Mouse (Mus musculus) lung, embryonic 15.5 days (tissue): ENCODE results near the gene Fcor. TPM values are rescaled to one million over a fixed set of nuclear protein-coding genes. Genes with fewer than 3 reads are reported as not detected.

Experiments used
- ATAC-seq: fragments of 200-750 bp; cut with Nextera tagmentation; 2 replicates; pipeline ENCODE4 v1.8.0; 2017; ENCODE audit warnings: moderate number of reproducible peaks, borderline replicate concordance; ENCODE audit not compliant: low FRiP score, low TSS enrichment; ENCODE audit errors: extremely low read depth
- H3K27ac ChIP-seq: fragments of 300-500 bp; sonication (generic); 2 replicates; pipeline ENCODE4 v1.5.1; 2015; ENCODE audit warnings: moderate library complexity, mild to moderate bottlenecking, inconsistent platforms
- H3K27me3 ChIP-seq: fragments of 300-500 bp; sonication (generic); 2 replicates; pipeline ENCODE4 v1.6.1; 2015; ENCODE audit warnings: inconsistent platforms
- H3K36me3 ChIP-seq: fragments of 300-500 bp; sonication (generic); 2 replicates; pipeline ENCODE4 v1.6.1; 2015; ENCODE audit warnings: inconsistent platforms
- H3K4me1 ChIP-seq: fragments of 300-500 bp; sonication (generic); 2 replicates; pipeline ENCODE4 v1.6.1; 2015; ENCODE audit warnings: inconsistent platforms
- H3K4me2 ChIP-seq: fragments of 300-500 bp; sonication (generic); 2 replicates; pipeline ENCODE4 v1.6.1; 2015; ENCODE audit warnings: inconsistent platforms, mild to moderate bottlenecking, moderate library complexity
- H3K4me3 ChIP-seq: fragments of 300-500 bp; sonication (generic); 2 replicates; pipeline ENCODE4 v1.5.1; 2015; ENCODE audit warnings: mild to moderate bottlenecking, inconsistent platforms
- H3K9ac ChIP-seq: fragments of 300-500 bp; sonication (generic); 2 replicates; pipeline ENCODE4 v1.6.1; 2015; ENCODE audit warnings: inconsistent platforms
- H3K9me3 ChIP-seq: fragments of 300-500 bp; sonication (generic); 2 replicates; pipeline ENCODE4 v1.6.1; 2016; ENCODE audit warnings: inconsistent platforms
- WGBS: fragments of 180-500 bp; shearing (Covaris S2); methylation state at CpG from one replicate; pipeline ENCODE4 v1.1.7; 2015; 5-methylcytosine and 5-hydroxymethylcytosine counted together
- polyA plus RNA-seq: library from polyadenylated mRNA; unstranded; fragments of >200 nt; fragmentation: Nextera tagmentation; extraction: Ambion mirVana; gene quantifications from 2 replicates; pipeline ENCODE4 v1.2.1, GENCODE M21; 2015

The Fcor gene
- polyA plus RNA-seq, 1 experiment from 2014 or later: 8.2 TPM

GRCm38 (mm10) chr8:3670388-3670787, 1.8 kb downstream of the Fcor start:
- no peak for ATAC-seq
- Histone ChIP-seq H3K4me1 (0 out of 2 replicates have a peak, but pooled peaks cover 6% of the 10 kb centered on the region), H3K9me3 (no peaks in the 10 kb centered on the region), H3K9ac (no peak overlapping the region), H3K27me3 (no peaks in the 10 kb centered on the region), H3K4me2 (no peak overlapping the region), H3K36me3 (no peaks in the 10 kb centered on the region), H3K4me3 (no peak overlapping the region), H3K27ac (no peak overlapping the region)
- 71% methylated on average over 2 of the region's 2 CpGs for WGBS

- Histone ChIP-seq H3K4me1 (no peaks in the 10 kb centered on the region), H3K4me3 (no peak within 1 kb of the TSS), H3K27ac (no peak within 1 kb of the TSS), H3K9ac (no peak within 1 kb of the TSS), H3K36me3 (no peaks in the 10 kb centered on the region), H3K9me3 (no peaks in the 10 kb centered on the region), H3K4me2 (no peak within 1 kb of the TSS), H3K27me3 (no peaks in the 10 kb centered on the region)
- no peak for ATAC-seq
- WGBS: 72% methylated on average over 6 of the region's 6 CpGs
Observed at GRCm38 (mm10) chr8:3665507-3665906, 6.7 kb downstream of the Fcor start, which contains the start of gene Mcemp1. Mcemp1 (plus strand) TSS chr8:3665754.

DNA sequence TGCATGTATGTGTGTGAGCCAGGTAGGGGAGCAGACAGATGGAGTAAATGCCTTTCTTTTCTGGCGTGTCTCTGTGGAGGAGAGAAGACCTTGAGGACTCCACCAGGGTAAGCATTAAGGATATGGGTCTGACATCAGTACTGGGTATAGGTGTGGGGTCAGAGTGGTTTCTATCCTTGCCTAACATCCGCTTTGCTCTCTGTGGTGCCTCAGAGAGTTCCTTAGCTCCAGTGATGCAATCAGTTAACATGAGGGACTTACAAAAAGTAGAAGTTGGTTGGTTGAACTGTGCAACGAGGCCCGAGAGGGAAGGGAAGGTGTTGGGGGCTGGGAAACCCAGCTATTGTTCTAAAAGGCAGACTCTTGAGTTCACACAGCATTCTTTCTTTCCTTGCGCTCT, 7.8 kb downstream of the Fcor start:
- H3K9ac ChIP-seq: no peak overlapping the region
- no peaks in the 10 kb centered on the region for H3K27me3 ChIP-seq
- no peaks in the 10 kb centered on the region for H3K4me1 ChIP-seq
- no peaks in the 10 kb centered on the region for H3K9me3 ChIP-seq
- H3K27ac ChIP-seq: no peak overlapping the region
- no peak overlapping the region for H3K4me2 ChIP-seq
- H3K36me3 ChIP-seq: no peaks in the 10 kb centered on the region
- WGBS: 62% methylated on average over 5 of the region's 5 CpGs
- H3K4me3 ChIP-seq: no peak overlapping the region
- no peak for ATAC-seq

DNA sequence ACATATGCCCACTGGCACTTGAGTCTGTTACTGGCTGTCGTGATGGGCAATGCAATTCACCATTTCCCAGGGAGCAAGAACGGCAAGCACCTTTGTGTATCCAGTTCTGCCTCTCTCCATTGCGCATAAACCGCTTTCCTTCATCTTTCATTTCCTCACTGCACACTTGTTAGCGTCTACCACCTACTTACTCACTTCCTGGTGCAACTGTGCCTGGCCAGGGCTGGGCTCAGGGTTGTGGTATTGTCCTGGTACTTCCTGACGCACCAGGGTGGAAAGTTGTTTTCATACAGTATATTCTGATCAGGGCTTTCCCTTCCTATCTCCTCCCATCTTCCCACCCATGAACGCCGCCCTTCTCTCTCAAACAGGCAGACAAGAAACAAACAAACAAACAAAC, 11.3 kb downstream of the Fcor start:
- Histone ChIP-seq H3K9me3 (no peaks in the 10 kb centered on the region), H3K9ac (no peak overlapping the region), H3K4me2 (no peak overlapping the region), H3K4me3 (no peak overlapping the region), H3K36me3 (no peaks in the 10 kb centered on the region), H3K4me1 (no peaks in the 10 kb centered on the region), H3K27me3 (no peaks in the 10 kb centered on the region), H3K27ac (no peak overlapping the region)
- WGBS: 70% methylated on average over 8 of the region's 8 CpGs
- no peak for ATAC-seq

DNA sequence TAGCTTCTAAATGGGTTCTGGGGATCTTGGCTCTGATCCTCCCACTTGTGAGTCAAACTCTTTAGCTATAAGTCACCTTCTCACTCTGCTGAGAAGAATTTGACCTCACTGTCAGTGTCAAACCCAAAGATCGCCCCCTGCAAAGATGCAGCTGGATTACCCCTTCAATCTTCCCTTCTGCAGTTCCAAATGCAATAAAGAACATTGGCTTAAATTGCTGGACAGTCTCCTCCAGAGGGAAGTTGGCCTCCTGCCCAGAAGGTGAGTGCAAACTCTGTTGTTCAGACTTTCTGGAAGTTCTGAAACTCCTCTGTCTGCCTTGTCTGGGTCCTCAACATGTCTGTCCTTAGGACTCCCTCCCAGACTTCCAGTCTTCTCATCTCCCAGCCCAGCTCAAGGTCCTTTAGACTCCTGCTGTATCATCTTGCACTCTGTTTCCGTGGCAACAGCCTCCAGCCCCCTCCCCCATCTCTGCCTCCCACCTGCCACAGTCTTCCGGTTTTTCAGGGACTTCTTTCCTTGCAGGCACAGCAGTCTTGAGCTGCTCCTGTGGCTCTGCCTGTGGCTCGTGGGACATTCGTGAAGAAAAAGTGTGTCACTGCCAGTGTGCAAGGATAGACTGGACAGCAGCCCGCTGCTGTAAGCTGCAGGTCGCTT, 15.3 kb downstream of the Fcor start:
- H3K4me1 ChIP-seq: no peaks in the 10 kb centered on the region
- no peak overlapping the region for H3K4me2 ChIP-seq
- no peaks in the 10 kb centered on the region for H3K9me3 ChIP-seq
- no peak overlapping the region for H3K9ac ChIP-seq
- no peak overlapping the region for H3K27ac ChIP-seq
- ATAC-seq: no peak
- H3K36me3 ChIP-seq: no peaks in the 10 kb centered on the region
- no peaks in the 10 kb centered on the region for H3K27me3 ChIP-seq
- WGBS: 14% methylated on average over 7 of the region's 7 CpGs
- H3K4me3 ChIP-seq: no peak overlapping the region

- Histone ChIP-seq H3K27me3 (no peaks in the 10 kb centered on the region), H3K9ac (no peak within 1 kb of the TSS), H3K4me2 (no peak within 1 kb of the TSS), H3K4me1 (no peaks in the 10 kb centered on the region), H3K4me3 (no peak within 1 kb of the TSS), H3K9me3 (no peaks in the 10 kb centered on the region), H3K27ac (no peak within 1 kb of the TSS), H3K36me3 (no peaks in the 10 kb centered on the region)
- 55% methylated on average over 3 of the region's 3 CpGs for WGBS
- no peak for ATAC-seq
Observed at GRCm38 (mm10) chr8:3655526-3655925, 16.6 kb downstream of the Fcor start, which contains the start of gene Retn. Retn (plus strand) TSS chr8:3655770.

DNA sequence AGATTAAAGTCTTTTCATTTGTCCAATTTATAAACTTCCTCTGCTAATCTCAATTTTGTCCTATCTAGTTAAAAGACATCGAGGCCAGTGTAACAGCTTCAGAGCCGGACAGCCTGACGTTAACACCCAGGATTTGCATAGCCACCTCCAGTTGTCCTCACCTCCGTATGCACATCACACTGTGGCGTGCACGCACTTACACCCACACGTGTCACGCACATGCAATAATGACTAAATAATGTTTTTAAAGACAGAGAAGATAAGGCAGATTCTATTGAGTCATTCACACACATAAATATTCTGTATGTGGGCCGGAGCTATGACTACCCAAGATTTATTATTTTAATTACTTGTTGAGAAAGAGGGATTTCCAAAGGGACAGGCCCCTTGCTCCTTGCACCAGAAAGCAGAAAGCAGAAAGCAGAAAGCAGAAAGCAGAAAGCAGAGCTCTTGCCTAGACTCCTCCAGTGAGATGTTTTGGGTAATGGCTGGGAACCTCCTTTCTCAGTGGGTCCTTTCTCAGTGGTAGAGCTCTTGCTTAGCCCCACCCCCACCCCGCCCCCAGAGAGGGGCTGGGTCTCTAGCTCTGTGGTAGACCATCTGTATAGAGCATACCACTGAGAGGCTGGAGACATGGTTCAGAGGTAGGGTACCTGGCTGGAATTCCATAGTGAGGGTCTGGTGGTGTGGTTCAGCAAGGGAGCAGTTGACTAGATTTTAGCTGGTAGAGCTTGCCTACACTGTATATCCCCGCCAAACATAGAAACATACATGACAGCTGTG, 17.2 kb downstream of the Fcor start:
- WGBS: 59% methylated on average over 11 of the region's 11 CpGs
- no peak overlapping the region for H3K9ac ChIP-seq
- H3K27me3 ChIP-seq: no peaks in the 10 kb centered on the region
- H3K27ac ChIP-seq: no peak overlapping the region
- no peak overlapping the region for H3K4me2 ChIP-seq
- H3K9me3 ChIP-seq: no peaks in the 10 kb centered on the region
- no peaks in the 10 kb centered on the region for H3K36me3 ChIP-seq
- no peaks in the 10 kb centered on the region for H3K4me1 ChIP-seq
- no peak overlapping the region for H3K4me3 ChIP-seq
- no peak for ATAC-seq

DNA sequence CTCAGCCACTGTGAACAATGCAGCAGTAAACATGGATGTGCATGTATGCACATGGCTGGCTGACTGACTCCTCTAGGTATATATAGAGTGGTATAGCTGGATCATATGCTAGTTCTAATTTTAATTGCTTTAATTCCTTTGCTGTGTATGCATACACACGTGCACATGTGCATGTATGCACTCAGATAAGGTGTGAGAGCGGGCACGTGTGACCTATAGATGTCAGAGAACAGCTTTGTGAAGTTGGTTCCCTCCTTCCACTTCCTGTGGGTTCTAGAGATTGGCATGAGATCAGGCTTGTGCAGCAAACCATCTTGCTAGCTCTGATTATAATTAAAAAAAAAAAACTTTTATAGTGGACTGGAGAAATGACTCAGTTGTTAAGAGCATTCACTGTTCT, 19.3 kb downstream of the Fcor start:
- Histone ChIP-seq H3K27me3 (no peaks in the 10 kb centered on the region), H3K4me3 (no peak overlapping the region), H3K27ac (no peak overlapping the region), H3K36me3 (no peaks in the 10 kb centered on the region), H3K4me2 (no peak overlapping the region), H3K9ac (no peak overlapping the region), H3K9me3 (no peaks in the 10 kb centered on the region), H3K4me1 (no peaks in the 10 kb centered on the region)
- WGBS: 67% methylated on average over 3 of the region's 3 CpGs
- ATAC-seq: no peak

DNA sequence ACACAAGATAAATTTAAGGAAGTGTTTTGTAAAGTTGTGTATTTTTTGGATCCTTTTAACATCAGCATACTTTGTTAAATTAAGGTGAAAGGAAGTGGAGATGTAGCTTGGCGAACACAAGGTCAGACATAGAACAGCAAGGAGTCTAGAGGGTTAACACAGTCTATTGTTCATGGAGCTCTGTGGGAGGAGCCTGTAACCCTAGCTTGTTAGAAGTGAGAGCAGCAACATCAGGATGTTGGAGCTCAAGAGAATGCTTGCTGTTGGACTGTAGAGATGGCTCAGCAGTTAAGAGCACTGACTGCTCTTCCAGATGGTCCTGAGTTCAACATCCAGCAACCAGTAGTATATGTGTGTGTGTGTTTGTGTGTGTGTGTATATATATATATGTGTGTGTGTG, 23.2 kb downstream of the Fcor start:
- peak overlapping the region; percentile 15; the same call in 1 of the 2 replicates for H3K4me2 ChIP-seq
- WGBS: 42% methylated on average over 1 of the region's 1 CpGs

GRCm38 (mm10) chr8:3648268-3648667, 23.9 kb downstream of the Fcor start:
- H3K4me2 ChIP-seq: no peak overlapping the region
- 53% methylated on average over 2 of the region's 2 CpGs for WGBS
- H3K27me3 ChIP-seq: no peaks in the 10 kb centered on the region
- no peaks in the 10 kb centered on the region for H3K9me3 ChIP-seq
- H3K4me1 ChIP-seq: no peaks in the 10 kb centered on the region
- H3K4me3 ChIP-seq: no peak overlapping the region
- H3K27ac ChIP-seq: no peak overlapping the region
- no peaks in the 10 kb centered on the region for H3K36me3 ChIP-seq
- H3K9ac ChIP-seq: no peak overlapping the region
- ATAC-seq: no peak

More for the DNA sequence above, 23.2 kb downstream of the Fcor start:
- H3K27me3 ChIP-seq: no peaks in the 10 kb centered on the region
- ATAC-seq: no peak
- H3K4me3 ChIP-seq: no peak overlapping the region
- no peak overlapping the region for H3K9ac ChIP-seq
- H3K4me1 ChIP-seq: no peaks in the 10 kb centered on the region
- no peaks in the 10 kb centered on the region for H3K36me3 ChIP-seq
- H3K27ac ChIP-seq: no peak overlapping the region
- H3K9me3 ChIP-seq: no peaks in the 10 kb centered on the region

GRCm38 (mm10) chr8:3647561-3647960, 24.6 kb downstream of the Fcor start:
- H3K9me3 ChIP-seq: no peaks in the 10 kb centered on the region
- ATAC-seq: no peak
- WGBS: 63% methylated on average over 4 of the region's 4 CpGs
- no peak overlapping the region for H3K27ac ChIP-seq
- H3K36me3 ChIP-seq: no peaks in the 10 kb centered on the region
- no peak overlapping the region for H3K4me3 ChIP-seq
- H3K9ac ChIP-seq: no peak overlapping the region
- no peaks in the 10 kb centered on the region for H3K27me3 ChIP-seq
- H3K4me1 ChIP-seq: no peaks in the 10 kb centered on the region
- no peak overlapping the region for H3K4me2 ChIP-seq

GRCm38 (mm10) chr8:3646824-3647531, 25.2 kb downstream of the Fcor start:
- ATAC-seq: no peak
- Histone ChIP-seq H3K4me2 (no peak overlapping the region), H3K27ac (no peak overlapping the region), H3K4me3 (no peak overlapping the region), H3K36me3 (no peaks in the 10 kb centered on the region), H3K9me3 (no peaks in the 10 kb centered on the region), H3K27me3 (no peaks in the 10 kb centered on the region), H3K9ac (no peak overlapping the region), H3K4me1 (no peaks in the 10 kb centered on the region)
- 80% methylated on average over 6 of the region's 6 CpGs for WGBS
